Mouse (Mus musculus): ENCODE results near the gene 4930556J24Rik.

DNA sequence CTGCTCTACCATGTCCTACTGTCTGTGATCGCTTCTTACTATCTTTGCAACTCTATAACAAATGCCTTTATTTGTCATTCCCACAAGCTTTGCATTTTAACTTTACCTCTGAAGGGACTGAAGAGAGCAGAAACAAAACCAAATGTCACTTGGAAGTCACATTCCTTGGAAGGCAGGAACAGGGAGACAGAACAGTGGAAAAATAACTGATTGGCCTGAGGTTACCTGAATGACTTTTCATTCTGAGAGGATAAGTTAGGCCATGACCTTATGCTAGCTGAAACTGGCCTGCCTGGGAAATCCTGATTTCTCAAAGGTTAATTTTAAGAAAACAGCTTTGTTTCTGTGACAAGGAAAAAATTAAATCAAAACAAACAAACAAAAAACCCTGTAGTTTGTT lies 80.6 kb downstream of the 4930556J24Rik start:
- TF ChIP-seq CTCF (IDR thresholded peaks at IDR 0.05; ENCODE audit: low read depth) (no peak), EP300 (IDR thresholded peaks at IDR 0.05; ENCODE audit: low read depth) (no peak)

All from liver, postnatal 0 days (tissue).